Mouse (Mus musculus) liver, embryonic 14.5 days (tissue): ENCODE measurements at regions not wholly inside any gene's neighbourhood (a gene's known extent, or its start where the extent isn't known, plus 50 kb on each side); places are given as distances from the start of the nearest gene placed in this dataset.

ENCODE experiments used
- CTCF ChIP-seq: IDR thresholded peaks from 2 replicates; pipeline ENCODE4 v1.5.1; 2016; ENCODE audit warnings: antibody characterized with exemption, low read depth, control low read depth
- EP300 ChIP-seq: IDR thresholded peaks from 2 replicates; pipeline ENCODE4 v1.6.1; 2016; ENCODE audit warnings: antibody characterized with exemption, low read depth

GRCm38 (mm10) chr7:62234037-62234436 is 112.3 kb upstream of the Ndn start:
- no peak for TF ChIP-seq EP300
- TF ChIP-seq CTCF: no peak
